Mouse (Mus musculus) liver, adult 2 months (tissue): Measurements from ENCODE around the gene Tmem217. TPM values are rescaled to one million over a fixed set of nuclear protein-coding genes. Genes with fewer than 3 reads are reported as not detected.
"Not testable (repeated sequence)": the region's sequence is repeated elsewhere in the genome, so short reads cannot be mapped to it uniquely, and the experiment has no call there.

Experiments used
- DNase-seq: peaks from one replicate; pipeline ENCODE4 v3.0.0-alpha.2; 2011; ENCODE audit warnings: low read depth, low spot score; ENCODE audit errors: extremely low read depth
- H3K27ac ChIP-seq: fragments of 200-500 bp; replicated peaks from 2 replicates; pipeline ENCODE4 v1.5.1; 2012; ENCODE audit warnings: low read depth, mild to moderate bottlenecking, control low read depth, inconsistent platforms, low read length; ENCODE audit not compliant: insufficient read depth
- H3K27me3 ChIP-seq: fragments of 200-500 bp; 2 replicates; pipeline ENCODE4 v1.6.1; 2012; ENCODE audit warnings: mild to moderate bottlenecking, moderate library complexity, low read length, inconsistent platforms; ENCODE audit not compliant: control insufficient read depth, insufficient read depth
- H3K36me3 ChIP-seq: fragments of 200-500 bp; 2 replicates; pipeline ENCODE4 v1.6.1; 2012; ENCODE audit warnings: low read length, inconsistent platforms; ENCODE audit not compliant: control insufficient read depth, insufficient read depth
- H3K4me1 ChIP-seq: fragments of 200-500 bp; 2 replicates; pipeline ENCODE4 v1.6.1; 2011; ENCODE audit warnings: low read length; ENCODE audit not compliant: control insufficient read depth, insufficient read depth
- H3K4me3 ChIP-seq: fragments of 200-500 bp; 2 replicates; pipeline ENCODE4 v1.5.1; 2011; ENCODE audit warnings: low read depth, mild to moderate bottlenecking, control low read depth, low read length, moderate library complexity; ENCODE audit not compliant: insufficient read depth
- H3K79me2 ChIP-seq: fragments of 200-500 bp; 2 replicates; pipeline ENCODE4 v1.6.1; 2012; ENCODE audit warnings: inconsistent platforms, mild to moderate bottlenecking, low read length, moderate library complexity; ENCODE audit not compliant: control insufficient read depth, insufficient read depth
- H3K9ac ChIP-seq: fragments of 200-500 bp; 2 replicates; pipeline ENCODE4 v1.6.1; 2012; ENCODE audit warnings: low read depth, mild to moderate bottlenecking, control low read depth, inconsistent platforms, low read length
- CTCF ChIP-seq: fragments of 200-500 bp; IDR thresholded peaks from 2 replicates; pipeline ENCODE4 v1.5.1; 2011; ENCODE audit warnings: low read depth, low read length, control low read depth
- POLR2A ChIP-seq: fragments of 200-500 bp; IDR thresholded peaks from 2 replicates; pipeline ENCODE4 v1.6.1; 2011; ENCODE audit warnings: low read length, control low read depth; ENCODE audit not compliant: insufficient read depth; ENCODE audit errors: extremely low read depth
- WGBS: fragments of 180-500 bp; shearing (Covaris S2); methylation state at CpG from one replicate; pipeline ENCODE4 v1.1.7; 2018; 5-methylcytosine and 5-hydroxymethylcytosine counted together
- polyA plus RNA-seq: library from polyadenylated mRNA; depleted of rRNA; stranded (reverse); fragments of >200 nt; gene quantifications from 2 replicates; pipeline ENCODE4 v1.2.3, GENCODE M21; 2012
- total RNA-seq: library from RNA; depleted of rRNA; stranded (reverse); fragments of >200 nt; gene quantifications from 2 replicates; pipeline ENCODE4 v1.2.3, GENCODE M21; 2014

Tmem217 gene
- total and polyA plus RNA-seq, 2 experiments, result not detected

- no peak for DNase-seq
- H3K79me2 ChIP-seq, result no peaks in the 10 kb centered on the region
- peaks cover 3% of the 10 kb centered on the region for H3K36me3 ChIP-seq
- no peak overlapping the region for H3K27ac ChIP-seq
- no peaks in the 10 kb centered on the region for H3K27me3 ChIP-seq
- no peak overlapping the region for H3K4me3 ChIP-seq
- no peak overlapping the region for H3K9ac ChIP-seq
- WGBS, result 47% methylated on average over 6 of the region's 6 CpGs
- H3K4me1 ChIP-seq, result peaks cover 5% of the 10 kb centered on the region; the same call in 1 of the 2 replicates
- TF ChIP-seq CTCF, result no peak
- no peak for TF ChIP-seq POLR2A
These were observed 52.7 kb downstream of the Tmem217 start for GRCm38 (mm10) chr17:29499511-29499910.

- not testable (repeated sequence) for DNase-seq, H3K27ac ChIP-seq, H3K27me3 ChIP-seq, H3K4me3 ChIP-seq, H3K79me2 ChIP-seq, H3K4me1 ChIP-seq, H3K9ac ChIP-seq, H3K36me3 ChIP-seq
- 93% methylated on average over 2 of the region's 2 CpGs for WGBS
These were observed 53.2 kb downstream of the Tmem217 start for GRCm38 (mm10) chr17:29498952-29499351.

- Histone ChIP-seq H3K27me3 (no peaks in the 10 kb centered on the region), H3K4me1 (peaks cover 7% of the 10 kb centered on the region; the same call in 1 of the 2 replicates), H3K27ac (no peak overlapping the region), H3K79me2 (no peaks in the 10 kb centered on the region), H3K4me3 (no peak overlapping the region), H3K36me3 (peaks cover 18% of the 10 kb centered on the region), H3K9ac (no peak overlapping the region)
- no peak for DNase-seq
- TF ChIP-seq POLR2A, result no peak
- TF ChIP-seq CTCF, result no peak
- 45% methylated on average over 4 of the region's 4 CpGs for WGBS
These were observed 54.2 kb downstream of the Tmem217 start for GRCm38 (mm10) chr17:29498028-29498427.

GRCm38 (mm10) chr17:29497481-29497880, 54.7 kb downstream of the Tmem217 start:
- not testable (repeated sequence) for H3K27me3 ChIP-seq, H3K79me2 ChIP-seq, H3K4me3 ChIP-seq, H3K4me1 ChIP-seq, H3K27ac ChIP-seq, DNase-seq, H3K9ac ChIP-seq
- H3K36me3 ChIP-seq, result peaks cover 18% of the 10 kb centered on the region
- 78% methylated on average over 1 of the region's 1 CpGs for WGBS

- Histone ChIP-seq H3K4me3 (no peak overlapping the region), H3K27ac (no peak overlapping the region), H3K27me3 (no peaks in the 10 kb centered on the region), H3K9ac (no peak overlapping the region), H3K4me1 (peaks cover 7% of the 10 kb centered on the region; the same call in 1 of the 2 replicates), H3K36me3 (peaks cover 18% of the 10 kb centered on the region), H3K79me2 (no peaks in the 10 kb centered on the region)
- 88% methylated on average over 3 of the region's 3 CpGs for WGBS
- no peak for TF ChIP-seq CTCF
- TF ChIP-seq POLR2A, result no peak
- DNase-seq, result no peak
These were observed 55.2 kb downstream of the Tmem217 start for GRCm38 (mm10) chr17:29497071-29497354.

- H3K4me3 ChIP-seq, result no peak overlapping the region
- H3K9ac ChIP-seq, result no peak overlapping the region
- no peak for DNase-seq
- TF ChIP-seq CTCF (no peak), POLR2A (no peak)
- H3K36me3 ChIP-seq, result peaks cover 18% of the 10 kb centered on the region
- no peaks in the 10 kb centered on the region for H3K27me3 ChIP-seq
- peaks cover 5% of the 10 kb centered on the region for H3K79me2 ChIP-seq
- peaks cover 7% of the 10 kb centered on the region; the same call in 1 of the 2 replicates for H3K4me1 ChIP-seq
- H3K27ac ChIP-seq, result no peak overlapping the region
- WGBS, result 61% methylated on average over 6 of the region's 6 CpGs
These were observed 55.7 kb downstream of the Tmem217 start for GRCm38 (mm10) chr17:29496211-29497070.
